Mouse (Mus musculus) cerebellum, postnatal 36 days (tissue): ENCODE results near the gene Ttc39a.
A peak's percentile ranks its signal among the peaks of the same experiment; 100 is the strongest.

ENCODE experiments used
- DNase-seq, 2 experiments: peaks; one replicate each; pipeline ENCODE4 v3.0.0; 2021 to 2022; ENCODE audit warnings: mixed read lengths in 2 of 2

Gene Ttc39a

DNA sequence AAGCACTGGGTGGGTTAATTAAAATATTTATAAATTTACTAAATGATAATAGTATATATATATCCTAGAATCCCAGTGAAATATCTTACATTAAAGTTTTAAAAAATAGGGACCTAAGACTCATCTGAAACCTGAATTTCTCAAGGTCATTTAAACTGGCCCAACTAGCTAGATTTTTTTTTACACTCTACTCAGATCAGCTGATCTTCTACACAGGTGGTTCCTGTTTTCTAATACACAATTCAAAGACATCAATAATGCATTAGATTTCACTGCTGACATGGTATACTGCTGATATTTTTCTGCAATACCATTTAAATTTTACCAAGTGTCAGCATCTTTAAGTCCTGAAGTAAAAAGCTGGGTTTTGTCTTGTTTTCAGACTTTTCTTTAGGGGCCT is 57.5 kb downstream of the Ttc39a start:
- no peak for DNase-seq

DNA sequence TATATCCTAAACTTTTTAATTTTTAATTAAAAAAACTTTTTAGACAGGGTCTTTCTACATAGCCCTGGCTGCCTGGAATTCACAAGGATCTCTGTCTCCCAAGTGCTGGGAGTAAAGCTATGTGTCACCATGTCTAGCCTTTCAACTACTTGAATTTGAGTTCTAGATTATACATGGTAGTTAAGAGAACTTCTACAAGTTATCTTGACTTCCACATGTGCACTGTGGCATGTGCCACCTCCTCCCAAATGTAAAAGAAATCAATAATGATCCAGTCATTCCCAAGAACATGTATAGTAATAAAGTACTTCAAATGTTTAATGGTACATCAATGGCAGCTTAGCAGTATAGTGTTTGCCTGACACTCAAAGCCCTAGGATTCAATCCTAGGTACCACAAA is 61.3 kb downstream of the Ttc39a start:
- DNase-seq: no peak

DNA sequence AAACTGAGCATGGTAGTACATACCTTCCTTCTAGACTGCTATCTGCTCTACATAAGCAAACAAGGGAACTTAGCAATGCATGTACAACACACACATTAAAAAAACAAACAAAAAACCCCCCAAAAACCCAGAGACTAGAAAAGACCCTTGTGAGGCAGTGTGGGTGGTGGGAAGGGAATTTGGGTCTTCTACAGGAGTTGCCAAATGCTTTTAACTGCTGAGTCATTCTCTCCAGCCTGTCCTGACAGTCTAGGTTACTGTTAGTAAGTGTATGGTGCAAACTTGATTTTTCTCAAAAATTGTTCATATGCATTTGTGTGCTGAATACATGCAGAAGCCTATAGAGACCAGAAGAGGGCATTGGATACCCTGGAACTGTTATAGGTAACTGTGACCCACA is 65.2 kb downstream of the Ttc39a start:
- DNase-seq: no peak

DNA sequence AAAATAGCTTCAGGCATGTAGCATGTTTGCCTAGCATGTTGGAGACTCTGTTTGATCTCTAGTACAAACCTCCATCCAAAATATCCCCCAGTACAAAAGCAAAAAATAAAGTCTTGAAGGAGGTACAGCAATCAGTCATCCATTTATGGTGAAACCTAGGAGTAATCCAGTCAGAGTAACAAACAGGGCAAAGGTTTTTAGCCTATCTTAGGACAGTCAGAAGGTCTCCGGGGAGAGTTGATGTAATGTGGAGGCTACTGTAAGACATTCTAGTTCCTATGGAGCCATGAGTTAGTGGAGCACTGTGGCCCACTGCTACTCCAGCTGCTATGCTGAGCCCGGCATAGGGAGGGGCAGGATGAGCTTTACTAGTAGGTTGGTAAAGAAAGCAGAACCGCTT is 66.1 kb downstream of the Ttc39a start:
- DNase-seq: no peak

GRCm38 (mm10) chr4:109475078-109475477 is 68.7 kb downstream of the Ttc39a start:
- no peak for DNase-seq

DNA sequence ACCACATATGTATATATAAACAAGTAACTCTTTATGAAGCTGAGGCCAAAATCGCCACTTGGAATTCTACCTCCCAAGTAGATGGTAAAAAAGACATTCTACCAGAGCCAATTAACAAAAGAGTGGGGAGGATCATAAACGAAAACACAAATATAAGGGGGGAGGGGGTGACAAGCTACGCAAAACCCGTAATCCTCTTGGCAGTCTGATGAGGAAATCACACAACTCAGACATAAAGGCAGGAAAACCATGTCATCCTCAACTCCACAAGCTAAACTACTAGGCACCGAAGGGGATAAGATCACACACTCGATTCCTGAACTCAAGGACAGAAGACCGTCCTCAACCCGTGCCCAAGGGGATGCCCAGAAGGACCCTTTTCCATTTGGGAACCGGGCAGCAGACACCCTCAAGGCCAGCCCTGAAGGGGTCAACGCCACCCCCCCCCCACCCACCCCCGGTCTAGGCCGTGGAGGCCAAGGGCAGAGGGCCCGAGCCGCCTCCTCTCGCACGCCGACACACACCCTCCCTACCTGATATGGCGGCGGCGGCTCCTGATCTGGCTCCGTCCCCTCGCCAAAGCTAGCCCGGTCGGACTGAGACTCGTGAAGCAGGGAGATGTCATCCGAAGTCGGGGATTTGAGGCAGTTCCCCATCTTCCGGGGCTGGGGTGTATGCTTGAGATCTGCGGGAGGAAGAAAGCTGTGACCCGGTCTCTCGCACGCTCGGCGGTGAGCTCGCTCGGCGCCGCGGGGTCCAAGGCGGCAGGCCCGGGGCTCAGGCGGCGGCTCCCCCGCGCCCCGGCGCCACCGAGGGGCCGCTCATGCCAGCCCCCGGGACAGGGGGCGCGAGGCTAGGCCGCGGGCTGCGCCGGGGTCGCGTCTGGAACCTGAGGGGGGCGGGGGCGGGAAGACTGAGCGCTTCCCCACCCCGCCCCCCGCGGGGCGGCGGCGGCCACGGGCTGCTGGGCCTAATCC is 69.4 kb downstream of the Ttc39a start:
- DNase-seq: peak; percentile 59 to 61

GRCm38 (mm10) chr4:109476554-109477014 is 70.2 kb downstream of the Ttc39a start:
- DNase-seq: peak; percentile 91 to 93

DNA sequence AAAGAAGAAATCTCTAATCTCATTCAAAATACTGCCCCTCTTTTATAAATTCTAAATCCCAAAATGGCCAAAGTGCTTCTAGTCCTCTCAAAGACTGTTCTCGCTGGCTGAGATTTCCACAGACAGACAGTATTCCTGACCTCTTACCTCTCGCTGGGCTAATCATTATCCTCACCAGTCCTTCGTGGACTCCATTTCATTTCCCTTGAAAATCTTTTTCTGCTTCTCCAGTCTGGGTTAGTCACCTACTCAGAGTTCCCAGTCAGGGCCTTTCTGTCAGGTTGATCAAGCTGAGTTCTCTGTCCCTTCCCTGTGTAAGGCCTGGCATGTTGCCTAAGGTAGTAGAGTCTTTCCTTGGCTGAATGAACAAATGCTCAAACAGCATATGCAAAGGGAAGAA is 71.0 kb downstream of the Ttc39a start:
- no peak for DNase-seq

GRCm38 (mm10) chr4:109481424-109481823 is 75.0 kb downstream of the Ttc39a start:
- no peak for DNase-seq

DNA sequence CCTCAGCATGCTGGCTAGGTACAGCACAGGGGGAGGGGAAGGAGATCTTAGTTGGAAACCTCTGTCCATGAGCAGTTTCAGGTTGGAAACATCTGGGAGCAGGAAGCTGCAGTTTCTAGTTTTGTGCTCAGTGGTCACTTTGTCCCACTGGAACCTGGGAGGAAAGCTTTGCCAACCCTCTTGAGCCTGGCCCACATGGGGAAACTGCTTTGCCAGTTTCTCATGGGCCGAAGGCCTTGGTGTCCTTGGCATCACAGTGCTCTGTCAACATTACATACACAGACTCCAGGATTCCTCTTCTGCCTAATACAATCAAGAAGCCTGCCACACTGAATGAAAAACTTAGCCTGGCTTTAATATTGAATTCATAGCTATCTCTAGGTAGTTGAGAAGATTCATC is 76.3 kb downstream of the Ttc39a start:
- DNase-seq: no peak

GRCm38 (mm10) chr4:109484621-109485020 is 78.2 kb downstream of the Ttc39a start, which contains the start of gene Rnf11:
TSS of gene Rnf11 (minus strand) at chr4:109484728.
- no peak for DNase-seq

- no peak for DNase-seq
Measured at GRCm38 (mm10) chr4:109488812-109489211, 82.4 kb downstream of the Ttc39a start.

- DNase-seq: no peak
Measured at GRCm38 (mm10) chr4:109493581-109493980, 87.2 kb downstream of the Ttc39a start.
